Mouse (Mus musculus): ENCODE measurements at regions not wholly inside any gene's neighbourhood (a gene's known extent, or its start where the extent isn't known, plus 50 kb on each side); places are given as distances from the start of the nearest gene placed in this dataset.
A peak's percentile ranks its signal among the peaks of the same experiment; 100 is the strongest.
"Not testable (repeated sequence)": the region's sequence is repeated elsewhere in the genome, so short reads cannot be mapped to it uniquely, and the experiment has no call there.

DNA sequence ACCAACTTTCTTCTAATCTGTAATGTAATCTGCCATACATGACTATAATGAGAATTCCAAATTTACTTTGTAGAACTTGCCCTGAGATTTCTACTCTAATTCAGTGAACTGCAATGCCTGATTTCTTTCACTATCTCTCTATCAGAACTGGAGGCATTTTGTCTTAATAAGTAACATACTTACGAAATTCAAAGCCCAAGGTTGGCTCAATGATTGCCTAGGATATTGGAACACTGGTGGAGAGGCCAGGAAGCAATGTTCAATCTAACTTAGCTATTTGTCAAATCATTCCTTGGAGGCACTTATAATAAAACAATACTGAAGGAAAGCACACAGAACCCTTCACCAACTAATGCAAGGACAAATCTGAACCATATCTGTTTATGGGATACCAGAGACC, 162.9 kb upstream of the Trim24 start:
- not testable (repeated sequence) for H3K27ac ChIP-seq; H3K4me2 ChIP-seq (replicated peaks); H3K4me1 ChIP-seq; H3K9ac ChIP-seq; H3K36me3 ChIP-seq; H3K4me3 ChIP-seq; H3K27me3 ChIP-seq; H3K9me3 ChIP-seq; ATAC-seq (ENCODE audit: low FRiP score, low read depth)
- 67% methylated on average over 1 of the region's 1 CpGs for WGBS

GRCm38 (mm10) chr6:37711766-37712165, 158.8 kb upstream of the Trim24 start:
- Histone ChIP-seq H3K27ac (no peak overlapping the region), H3K4me2 (replicated peaks) (no peak overlapping the region), H3K27me3 (no peaks in the 10 kb centered on the region), H3K4me3 (no peak overlapping the region), H3K9ac (no peak overlapping the region), H3K4me1 (no peaks in the 10 kb centered on the region), H3K36me3 (no peaks in the 10 kb centered on the region), H3K9me3 (peaks cover 5% of the 10 kb centered on the region)
- WGBS, result 89% methylated on average over 1 of the region's 1 CpGs
- ATAC-seq (ENCODE audit: low FRiP score, low read depth), result no peak

- no peak for ATAC-seq (ENCODE audit: low FRiP score, low read depth)
- Histone ChIP-seq H3K4me1 (no peaks in the 10 kb centered on the region), H3K36me3 (no peaks in the 10 kb centered on the region), H3K9me3 (no peaks in the 10 kb centered on the region), H3K4me3 (no peak overlapping the region), H3K27me3 (no peaks in the 10 kb centered on the region), H3K27ac (no peak overlapping the region), H3K4me2 (replicated peaks) (no peak overlapping the region), H3K9ac (no peak overlapping the region)
- 81% methylated on average over 4 of the region's 4 CpGs for WGBS
Observed at GRCm38 (mm10) chr6:37713411-37713810, 157.2 kb upstream of the Trim24 start.

DNA sequence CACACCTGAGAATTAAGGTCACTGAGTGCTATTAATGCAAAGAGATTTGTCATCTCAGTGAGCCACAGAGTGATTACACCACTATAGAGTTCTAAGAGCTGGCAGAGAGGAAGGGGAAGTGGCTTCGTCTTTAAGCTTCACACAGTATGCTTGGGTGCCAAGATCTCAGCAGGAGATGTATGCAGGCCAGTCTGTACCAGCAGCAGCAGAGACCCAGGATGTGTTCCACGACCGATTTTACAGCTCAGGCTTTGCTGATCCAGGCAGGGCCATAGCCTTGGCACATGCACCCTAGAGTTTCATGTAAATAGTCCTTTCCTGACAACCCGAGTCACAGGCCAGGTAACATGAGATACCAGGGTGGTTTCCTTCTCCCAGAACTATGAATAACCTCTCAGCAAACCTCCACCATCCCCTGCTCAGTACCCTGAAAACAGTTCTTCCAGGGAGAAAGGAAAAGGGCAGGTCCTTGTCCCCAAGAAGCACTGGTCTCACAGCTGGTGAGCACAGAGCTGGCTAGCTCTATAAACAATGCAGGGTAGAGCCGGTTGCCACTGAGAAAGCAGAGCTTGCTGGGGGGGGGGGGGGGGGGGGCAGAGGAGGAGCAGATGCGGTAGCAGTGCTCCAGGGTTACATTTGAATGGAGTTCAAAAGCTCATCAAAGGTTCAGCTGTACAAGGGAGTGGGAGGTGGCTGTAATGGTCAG, 156.2 kb upstream of the Trim24 start:
- no peak for ATAC-seq (ENCODE audit: low FRiP score, low read depth)
- no peak overlapping the region for H3K27ac ChIP-seq
- H3K9ac ChIP-seq, result no peak overlapping the region
- H3K4me2 ChIP-seq (replicated peaks), result no peak overlapping the region
- H3K4me3 ChIP-seq, result no peak overlapping the region
- H3K9me3 ChIP-seq, result no peaks in the 10 kb centered on the region
- H3K27me3 ChIP-seq, result no peaks in the 10 kb centered on the region
- no peaks in the 10 kb centered on the region for H3K36me3 ChIP-seq
- 15% methylated on average over 6 of the region's 6 CpGs for WGBS
- H3K4me1 ChIP-seq, result no peaks in the 10 kb centered on the region

DNA sequence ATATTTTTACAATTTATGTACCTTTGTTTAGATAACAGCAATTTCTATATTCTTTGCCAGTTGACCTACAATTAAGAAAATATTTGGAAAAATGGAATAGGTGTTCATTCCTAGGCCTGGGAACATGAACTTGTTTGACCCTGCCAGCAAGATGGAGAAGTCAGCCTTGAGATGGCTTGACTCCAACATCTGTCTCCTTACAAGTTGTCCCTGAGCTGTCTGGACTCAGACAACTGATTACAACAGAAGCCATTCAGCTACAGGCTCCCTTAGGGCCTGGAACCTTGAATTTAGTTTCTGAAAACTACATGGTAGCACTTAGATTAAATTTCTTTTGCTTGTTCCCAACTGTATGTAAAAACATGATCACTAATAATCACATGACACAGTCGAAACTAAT, 148.9 kb upstream of the Trim24 start:
- Histone ChIP-seq H3K4me3 (no peak overlapping the region), H3K4me2 (replicated peaks) (no peak overlapping the region), H3K4me1 (no peaks in the 10 kb centered on the region), H3K9me3 (no peaks in the 10 kb centered on the region), H3K36me3 (no peaks in the 10 kb centered on the region), H3K9ac (no peak overlapping the region), H3K27me3 (no peaks in the 10 kb centered on the region), H3K27ac (no peak overlapping the region)
- no peak for ATAC-seq (ENCODE audit: low FRiP score, low read depth)
- 74% methylated on average over 1 of the region's 1 CpGs for WGBS

DNA sequence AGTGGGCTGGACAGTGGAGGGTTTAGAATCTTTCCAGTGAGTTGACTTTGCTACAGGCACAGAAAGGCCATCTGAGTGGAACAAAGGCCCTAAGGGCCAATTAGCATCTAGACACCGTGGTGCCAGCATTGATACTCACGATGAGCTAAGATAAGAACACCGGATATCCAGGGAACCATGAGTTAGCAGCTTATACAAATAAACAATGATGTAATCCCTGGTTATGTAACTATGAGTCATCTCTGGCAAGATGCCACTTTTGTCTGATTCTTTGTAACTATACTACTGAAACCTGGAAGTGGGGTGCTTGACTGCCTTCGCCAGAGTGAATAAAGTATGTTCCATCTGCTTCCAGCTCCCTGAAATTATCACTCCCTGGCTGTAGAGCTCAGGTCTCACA, 147.3 kb upstream of the Trim24 start:
- Histone ChIP-seq H3K4me1 (no peaks in the 10 kb centered on the region), H3K9me3 (no peaks in the 10 kb centered on the region), H3K4me2 (replicated peaks) (no peak overlapping the region), H3K9ac (no peak overlapping the region), H3K27ac (no peak overlapping the region), H3K4me3 (no peak overlapping the region), H3K27me3 (no peaks in the 10 kb centered on the region), H3K36me3 (no peaks in the 10 kb centered on the region)
- WGBS, result 69% methylated on average over 4 of the region's 4 CpGs
- ATAC-seq (ENCODE audit: low FRiP score, low read depth), result 0 out of 2 replicates have a peak, but pooled peaks have one; percentile 32

GRCm38 (mm10) chr6:37724240-37724639, 146.4 kb upstream of the Trim24 start:
- WGBS, result 72% methylated on average over 5 of the region's 5 CpGs
- H3K9me3 ChIP-seq, result no peaks in the 10 kb centered on the region
- no peaks in the 10 kb centered on the region for H3K4me1 ChIP-seq
- 0 out of 2 replicates have a peak overlapping the region, but pooled peaks have one; percentile 22 for H3K27ac ChIP-seq
- no peak overlapping the region for H3K9ac ChIP-seq
- H3K4me2 ChIP-seq (replicated peaks), result no peak overlapping the region
- no peaks in the 10 kb centered on the region for H3K27me3 ChIP-seq
- H3K36me3 ChIP-seq, result no peaks in the 10 kb centered on the region
- H3K4me3 ChIP-seq, result no peak overlapping the region
- ATAC-seq (ENCODE audit: low FRiP score, low read depth), result no peak

DNA sequence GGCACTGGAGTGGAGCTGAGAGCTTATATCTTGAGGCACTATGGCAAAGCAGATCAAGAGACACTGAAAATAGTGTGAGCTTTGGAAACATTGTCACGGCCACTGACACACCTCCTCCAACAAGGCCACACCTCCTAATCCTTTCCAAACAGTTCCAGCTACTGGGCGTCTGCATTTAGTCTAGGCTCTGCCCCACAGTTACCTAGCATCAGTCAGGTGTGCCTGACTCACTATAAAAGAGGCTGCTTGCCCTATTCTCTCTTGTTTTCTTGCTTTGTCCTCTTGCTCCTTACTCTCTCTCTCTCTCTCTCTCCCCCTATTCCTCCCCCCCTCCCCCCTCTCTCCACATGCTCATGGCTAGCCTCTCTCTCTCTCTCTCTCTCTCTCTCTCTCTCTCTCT, 142.0 kb upstream of the Trim24 start:
- Histone ChIP-seq H3K4me1 (peaks cover 16% of the 10 kb centered on the region), H3K27me3 (no peaks in the 10 kb centered on the region), H3K27ac (no peak overlapping the region), H3K4me3 (no peak overlapping the region), H3K9me3 (no peaks in the 10 kb centered on the region), H3K9ac (no peak overlapping the region), H3K4me2 (replicated peaks) (no peak overlapping the region), H3K36me3 (no peaks in the 10 kb centered on the region)
- ATAC-seq (ENCODE audit: low FRiP score, low read depth), result no peak
- WGBS, result 100% methylated on average over 2 of the region's 2 CpGs

- Histone ChIP-seq H3K4me3 (no peak overlapping the region), H3K9me3 (no peaks in the 10 kb centered on the region), H3K27ac (no peak overlapping the region), H3K4me1 (peaks cover 16% of the 10 kb centered on the region), H3K4me2 (replicated peaks) (no peak overlapping the region), H3K9ac (no peak overlapping the region), H3K27me3 (no peaks in the 10 kb centered on the region), H3K36me3 (no peaks in the 10 kb centered on the region)
- no peak for ATAC-seq (ENCODE audit: low FRiP score, low read depth)
- 94% methylated on average over 2 of the region's 2 CpGs for WGBS
Observed at GRCm38 (mm10) chr6:37729165-37729564, 141.4 kb upstream of the Trim24 start.

- Histone ChIP-seq H3K9ac (no peak overlapping the region), H3K9me3 (no peaks in the 10 kb centered on the region), H3K36me3 (no peaks in the 10 kb centered on the region), H3K27ac (peak overlapping the region; percentile 16; the same call in 1 of the 2 replicates), H3K4me1 (peaks cover 16% of the 10 kb centered on the region), H3K4me3 (no peak overlapping the region), H3K4me2 (replicated peaks) (no peak overlapping the region), H3K27me3 (no peaks in the 10 kb centered on the region)
- ATAC-seq (ENCODE audit: low FRiP score, low read depth), result peak; percentile 54; the same call in 1 of the 2 replicates
- 41% methylated on average over 8 of the region's 8 CpGs for WGBS
Observed at GRCm38 (mm10) chr6:37730500-37731239, 139.9 kb upstream of the Trim24 start.

GRCm38 (mm10) chr6:37732385-37732784, 138.2 kb upstream of the Trim24 start:
- ATAC-seq (ENCODE audit: low FRiP score, low read depth), result 0 out of 2 replicates have a peak, but pooled peaks have one; percentile 30
- no peaks in the 10 kb centered on the region for H3K36me3 ChIP-seq
- peaks cover 16% of the 10 kb centered on the region for H3K4me1 ChIP-seq
- no peaks in the 10 kb centered on the region for H3K27me3 ChIP-seq
- H3K4me3 ChIP-seq, result no peak overlapping the region
- H3K4me2 ChIP-seq (replicated peaks), result 0 out of 2 replicates have a peak overlapping the region, but pooled peaks have one; percentile 7
- WGBS, result 51% methylated on average over 10 of the region's 10 CpGs
- no peak overlapping the region for H3K9ac ChIP-seq
- H3K9me3 ChIP-seq, result no peaks in the 10 kb centered on the region
- H3K27ac ChIP-seq, result no peak overlapping the region

DNA sequence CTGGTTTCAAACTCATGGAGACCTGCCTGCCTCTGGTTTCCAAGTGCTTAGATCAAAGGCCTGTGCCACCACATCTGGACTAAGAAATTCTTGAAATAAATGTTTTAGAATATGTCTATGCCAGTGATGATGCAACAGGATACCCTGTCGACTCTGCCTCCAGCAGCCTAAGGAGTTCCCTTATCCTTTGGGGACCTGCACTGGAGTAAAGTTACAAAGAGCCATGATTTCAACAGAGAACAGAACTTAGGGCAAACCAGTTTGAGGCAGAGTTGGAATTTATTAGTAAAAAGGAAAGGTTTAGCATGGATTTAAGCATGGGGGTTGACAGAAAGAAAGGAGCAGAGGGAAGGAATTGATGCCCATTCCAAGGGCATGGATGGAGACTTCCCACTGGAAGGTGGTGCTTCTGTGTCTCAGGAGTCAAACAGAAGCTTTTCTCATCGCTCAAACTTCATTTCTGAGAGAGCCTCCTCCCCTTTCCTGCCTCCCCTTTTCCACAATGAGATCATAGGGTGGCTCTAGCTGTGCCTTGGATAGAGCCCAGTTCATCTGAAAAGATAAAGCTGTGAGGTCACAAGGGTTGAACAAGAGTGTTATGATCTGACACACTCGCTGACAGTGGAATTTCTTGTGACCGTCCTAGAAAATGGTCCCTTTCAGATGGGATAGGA, 135.2 kb upstream of the Trim24 start:
- Histone ChIP-seq H3K9me3 (no peaks in the 10 kb centered on the region), H3K4me1 (peaks cover 13% of the 10 kb centered on the region), H3K27ac (no peak overlapping the region), H3K4me3 (no peak overlapping the region), H3K36me3 (no peaks in the 10 kb centered on the region), H3K9ac (no peak overlapping the region), H3K27me3 (no peaks in the 10 kb centered on the region), H3K4me2 (replicated peaks) (no peak overlapping the region)
- 80% methylated on average over 4 of the region's 4 CpGs for WGBS
- no peak for ATAC-seq (ENCODE audit: low FRiP score, low read depth)
